Mouse (Mus musculus): Measurements from ENCODE around the gene Plekhb2.

The Plekhb2 gene

DNA sequence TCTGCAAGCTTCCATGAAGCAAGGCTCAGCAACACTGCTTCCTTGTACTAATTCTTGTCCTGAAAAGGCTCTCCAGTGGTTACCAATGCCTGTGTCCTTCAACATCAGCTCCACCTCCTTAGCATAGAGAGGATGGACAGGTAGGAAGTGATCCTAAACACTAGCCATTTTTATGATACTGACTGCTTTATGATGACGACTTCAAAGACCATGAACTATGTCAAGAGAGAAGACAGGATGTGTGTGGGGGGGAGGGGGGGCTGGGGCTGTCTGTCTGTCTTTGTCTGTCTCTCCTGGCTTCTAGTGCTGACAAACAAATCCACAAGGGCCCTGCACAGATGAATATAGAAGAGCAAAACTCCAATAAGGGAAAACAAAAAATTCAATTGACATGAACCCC, 18.4 kb upstream of the Plekhb2 start:
- DNase-seq (ENCODE audit: low spot score), result no peak

DNA sequence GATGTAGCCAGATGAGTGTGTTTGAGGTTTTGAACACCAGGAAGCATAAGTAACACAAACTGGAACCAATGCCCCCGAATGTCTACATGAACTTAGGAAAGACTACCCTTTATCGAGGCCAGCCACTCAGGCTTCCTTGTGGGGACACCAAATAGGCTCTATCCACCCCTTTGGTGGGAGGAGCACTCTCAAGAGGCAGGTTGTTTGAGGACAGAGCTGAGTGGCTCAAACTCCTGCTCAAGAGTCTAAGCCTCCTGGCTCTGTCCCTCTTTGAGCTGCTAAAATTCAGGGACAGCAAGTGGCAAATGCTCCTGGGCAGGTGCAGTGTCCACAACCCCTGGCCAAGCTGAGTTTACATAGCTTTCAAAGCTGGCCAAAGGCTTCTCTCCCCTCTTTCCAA, 14.9 kb upstream of the Plekhb2 start:
- DNase-seq (ENCODE audit: low spot score), result no peak

DNA sequence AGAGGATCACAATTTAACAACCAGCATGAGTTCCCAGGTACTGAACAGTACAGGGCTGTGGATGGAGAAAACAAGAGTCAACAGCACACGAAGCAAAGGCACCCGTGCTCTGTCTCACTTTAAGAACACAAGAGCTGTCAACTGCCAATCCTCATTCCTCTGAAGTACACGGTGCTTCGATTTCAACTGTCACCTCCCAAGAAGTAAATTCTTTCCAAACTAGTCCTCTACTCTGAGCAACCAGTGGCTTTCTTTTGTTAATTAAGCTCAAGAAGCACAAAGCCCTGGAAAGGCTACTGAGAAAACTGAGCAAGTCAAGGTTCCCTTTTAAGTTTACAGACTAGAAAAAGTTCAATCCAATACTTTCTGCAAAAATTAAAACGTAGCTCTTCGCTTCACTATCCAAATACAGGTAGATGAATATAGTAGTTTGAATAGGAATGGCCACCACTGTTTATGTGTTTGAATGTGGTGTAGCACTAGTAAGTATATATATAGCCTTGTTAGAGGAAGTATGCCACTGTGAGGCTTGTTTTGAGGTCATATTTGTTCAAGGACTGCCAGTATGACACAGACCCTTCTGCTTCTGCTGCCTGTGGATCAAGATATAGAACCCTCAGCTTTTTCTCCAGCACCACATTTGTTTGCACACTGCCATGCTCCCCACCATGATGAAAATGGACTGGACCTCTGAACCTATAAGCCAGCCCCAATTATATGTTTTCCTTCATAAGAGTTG, 11.7 kb upstream of the Plekhb2 start:
- DNase-seq (ENCODE audit: low spot score), result no peak

DNA sequence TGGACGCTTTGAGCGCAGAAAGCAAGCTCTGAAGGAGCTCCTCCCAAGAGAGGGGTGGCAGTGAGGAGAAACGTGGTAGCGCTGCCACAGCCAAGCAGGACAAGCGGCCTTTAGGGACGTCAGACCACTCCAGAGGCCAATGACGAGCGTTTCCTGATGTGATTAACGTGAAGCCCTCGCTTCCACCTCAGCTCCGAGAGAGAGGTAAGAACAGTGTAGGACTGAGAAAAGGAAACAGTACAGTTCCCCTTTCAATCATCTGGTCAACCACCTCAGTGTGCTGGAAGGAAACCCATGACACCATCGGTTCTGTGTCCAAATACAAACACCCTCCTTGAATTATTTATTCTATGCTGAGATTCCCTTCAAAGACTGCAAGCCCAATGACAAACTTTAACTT, 10.5 kb upstream of the Plekhb2 start:
- no peak for DNase-seq (ENCODE audit: low spot score)

DNA sequence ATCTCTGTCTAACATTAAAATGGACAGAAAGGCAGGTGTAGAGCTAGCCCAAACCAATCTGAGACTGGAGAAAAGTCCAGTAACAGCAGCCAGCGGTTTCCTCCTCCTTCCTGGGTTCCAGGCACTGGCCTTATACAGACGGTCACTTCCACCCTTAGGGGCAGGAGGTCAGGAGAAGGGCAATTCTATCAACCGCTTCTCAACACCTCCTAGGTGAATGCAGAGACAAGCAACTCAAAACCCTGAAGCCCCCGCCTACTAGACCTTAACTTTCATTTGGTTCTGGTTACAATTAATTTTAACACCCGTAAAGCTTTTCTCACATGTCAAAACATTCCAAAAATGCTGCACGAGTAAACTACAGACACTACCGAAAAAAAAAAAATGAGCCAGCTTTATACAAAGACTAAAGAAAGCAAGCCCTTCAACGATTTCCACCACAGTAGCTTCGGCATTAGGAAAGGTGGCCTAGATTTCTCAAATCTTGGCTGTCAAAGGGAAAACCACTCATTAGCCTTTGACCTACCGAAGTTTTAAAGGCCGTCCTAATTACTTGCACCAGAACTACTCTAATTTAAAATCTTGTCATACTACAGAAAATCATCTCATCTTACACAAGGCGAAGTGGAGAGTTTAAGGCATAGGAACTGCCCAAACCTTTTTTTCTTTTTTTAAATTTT, 7.9 kb upstream of the Plekhb2 start:
- DNase-seq (ENCODE audit: low spot score), result peak; percentile 57

DNA sequence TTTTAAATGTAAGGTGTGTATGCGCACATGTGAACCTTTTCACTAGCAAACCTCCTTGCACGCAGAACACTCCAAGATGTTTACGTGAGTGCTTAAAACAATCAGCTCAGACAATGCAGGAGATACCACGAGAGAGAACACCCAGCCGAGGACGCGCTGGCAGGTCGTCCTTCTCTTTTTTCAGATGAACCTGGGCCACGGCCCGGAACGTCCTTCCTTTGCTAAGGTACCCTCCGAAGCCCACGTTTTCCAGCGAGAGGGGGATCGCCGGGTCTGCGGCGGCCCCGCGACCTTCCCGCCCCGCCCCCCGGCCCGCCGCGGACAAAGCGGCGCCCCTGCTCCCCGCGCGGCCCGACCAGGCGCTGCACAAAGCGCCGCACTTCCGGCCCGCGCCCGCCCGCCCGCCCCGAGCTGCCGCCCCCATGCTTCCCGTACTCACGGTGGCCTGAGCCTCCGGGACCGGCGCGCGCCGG, 7.4 kb upstream of the Plekhb2 start:
- peak; percentile 75 for DNase-seq (ENCODE audit: low spot score)

DNA sequence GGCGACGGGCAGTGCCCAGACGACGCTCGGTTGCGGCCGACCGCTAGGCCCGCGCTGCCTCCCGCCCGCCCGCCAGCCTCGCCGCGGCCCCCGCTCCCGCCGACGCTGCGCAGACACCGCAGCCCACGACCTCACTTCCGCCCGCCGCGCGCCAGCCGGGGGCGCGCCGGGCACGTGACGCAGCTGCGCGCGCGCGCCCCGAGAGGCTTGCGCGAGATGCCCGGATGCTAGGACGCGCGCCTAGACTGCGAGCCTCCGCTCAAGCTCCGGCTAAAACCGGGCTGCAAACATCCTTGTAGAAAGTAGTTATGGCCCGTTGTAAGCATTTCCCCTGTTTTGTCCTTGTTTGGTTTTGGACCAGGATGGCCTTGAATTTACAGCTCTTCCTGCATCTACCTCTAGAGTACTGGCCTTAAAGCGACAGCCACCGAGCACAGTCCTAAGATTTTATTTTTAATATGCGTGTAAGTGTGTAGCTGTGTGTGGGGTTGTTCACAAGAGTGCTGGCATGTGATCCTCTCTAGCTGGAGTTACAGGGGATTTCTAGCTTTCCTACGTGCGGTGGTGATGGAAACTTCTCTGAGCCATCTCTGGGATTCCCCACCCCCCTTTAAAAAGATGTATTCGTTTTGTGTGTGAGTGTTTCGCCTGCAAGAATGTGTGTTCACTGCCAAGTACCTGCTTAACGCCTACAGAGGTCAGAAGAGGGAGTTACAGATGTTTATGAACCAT, 6.7 kb upstream of the Plekhb2 start, which contains the start of gene Fam168b:
Fam168b (minus strand) TSS at position 179 of the 732 bp plus-strand sequence.
- DNase-seq (ENCODE audit: low spot score), result peak; percentile 91

DNA sequence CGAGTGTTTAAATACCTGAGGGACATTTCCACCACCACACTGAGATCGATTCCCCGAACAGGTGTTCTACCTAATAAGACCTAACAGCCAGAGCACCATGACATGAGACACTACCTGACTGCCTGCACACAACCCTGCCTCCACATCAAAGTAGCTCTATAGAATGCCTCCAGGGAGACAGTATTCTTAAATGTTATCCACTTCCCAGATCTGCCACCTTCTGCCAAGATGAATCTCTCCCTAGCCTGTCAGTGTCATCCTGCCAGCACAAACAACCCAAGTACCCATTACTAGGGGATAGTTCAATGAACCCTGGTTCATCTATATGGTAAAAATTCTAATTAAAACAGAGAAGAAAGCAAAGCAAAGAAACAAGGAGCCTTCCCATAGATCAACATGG, 2.7 kb upstream of the Plekhb2 start:
- DNase-seq (ENCODE audit: low spot score), result no peak

DNA sequence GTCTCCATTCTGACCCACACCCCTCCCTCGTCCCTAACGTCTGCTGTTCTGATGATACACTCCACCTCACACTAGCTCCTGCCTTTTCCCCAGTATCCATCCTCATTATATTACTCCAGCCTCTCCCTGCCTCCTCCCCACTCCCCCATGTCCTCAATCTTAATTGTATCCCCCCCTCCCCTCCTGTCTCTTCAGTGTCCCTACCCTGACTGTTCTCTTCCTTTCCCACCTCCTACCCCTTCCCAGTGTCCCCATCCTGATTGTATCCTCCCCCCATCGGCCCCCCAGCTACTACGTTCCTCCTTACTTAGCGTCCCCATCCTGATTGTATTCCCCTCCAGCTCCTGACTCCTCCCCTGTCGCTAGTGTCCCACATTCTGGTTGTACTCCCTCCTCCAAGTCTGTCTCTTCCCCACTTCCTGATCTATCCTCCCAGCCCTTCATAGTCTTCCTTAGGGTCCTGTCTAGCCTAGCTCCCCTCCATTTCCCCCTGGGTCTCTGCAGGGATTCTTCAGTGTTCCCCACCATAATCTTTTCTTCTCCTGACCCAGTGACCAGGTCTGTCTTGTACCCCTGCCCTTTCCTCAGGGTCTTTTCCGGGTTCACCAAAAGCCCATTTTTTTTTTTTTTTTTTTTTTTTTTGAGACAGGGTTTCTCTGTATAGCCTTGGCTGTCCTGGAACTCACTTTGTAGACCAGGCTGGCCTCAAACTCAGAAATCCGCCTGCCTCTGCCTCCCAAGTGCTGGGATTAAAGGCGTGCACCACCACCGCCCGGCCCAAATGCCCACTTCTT, 764 bp downstream of the Plekhb2 start:
- peak; percentile 26 for DNase-seq (ENCODE audit: low spot score)

DNA sequence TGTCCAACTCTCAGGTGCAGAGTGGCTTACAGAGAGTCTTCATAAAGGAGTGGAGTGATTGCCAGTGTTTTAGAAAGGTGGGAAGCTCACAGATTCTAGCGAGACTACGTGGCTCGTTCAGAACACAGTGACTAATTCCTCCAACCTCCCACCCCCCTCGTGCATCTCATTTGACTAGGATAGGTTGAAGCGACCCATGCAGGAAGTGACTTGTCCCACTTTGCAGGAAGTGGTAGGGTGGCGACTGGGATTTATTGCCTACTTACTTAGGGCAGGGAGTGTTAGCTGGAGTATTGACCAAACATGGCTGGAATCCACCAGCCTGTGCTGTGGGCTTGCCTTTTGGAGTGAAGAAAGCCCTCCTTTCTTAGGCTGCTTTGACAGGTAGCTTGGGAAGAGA, 1.8 kb downstream of the Plekhb2 start:
- no peak for DNase-seq (ENCODE audit: low spot score)

DNA sequence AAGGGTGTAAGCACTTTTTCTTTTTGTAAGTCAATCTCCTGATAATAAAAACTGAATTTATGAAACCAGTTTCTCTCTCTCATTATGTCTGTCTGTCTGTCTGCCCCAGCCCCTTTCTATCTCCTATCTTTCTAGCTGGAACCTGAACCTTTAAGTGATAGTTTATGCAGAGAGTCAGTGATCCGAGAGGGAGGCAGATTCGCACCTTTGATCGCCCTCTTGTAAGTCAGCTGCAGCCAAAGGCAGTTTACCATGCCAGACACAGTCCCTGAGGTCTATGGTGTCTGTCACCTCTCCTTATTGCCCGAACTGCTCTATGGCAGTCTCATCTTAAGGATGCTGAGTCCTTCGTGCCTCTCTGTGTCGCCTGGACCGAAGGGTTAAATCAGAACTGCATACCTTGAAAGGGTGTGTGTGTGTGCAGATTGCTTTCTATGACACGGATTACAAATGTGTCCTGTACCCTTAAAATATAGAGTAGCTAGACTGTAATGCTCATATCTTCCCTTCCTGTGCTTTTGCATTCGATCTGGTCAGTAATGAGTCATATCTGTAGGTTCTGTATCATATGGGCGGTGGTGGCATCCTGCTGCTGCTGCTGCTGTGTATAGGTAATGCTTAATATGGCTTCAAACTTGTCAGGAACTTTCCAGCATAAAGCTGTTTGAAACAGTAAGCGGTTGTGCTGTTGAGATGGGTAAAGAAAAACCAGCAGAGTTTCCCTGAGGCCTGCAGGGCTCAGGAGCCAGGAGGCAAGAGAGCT, 2.5 kb downstream of the Plekhb2 start:
- DNase-seq (ENCODE audit: low spot score), result no peak

DNA sequence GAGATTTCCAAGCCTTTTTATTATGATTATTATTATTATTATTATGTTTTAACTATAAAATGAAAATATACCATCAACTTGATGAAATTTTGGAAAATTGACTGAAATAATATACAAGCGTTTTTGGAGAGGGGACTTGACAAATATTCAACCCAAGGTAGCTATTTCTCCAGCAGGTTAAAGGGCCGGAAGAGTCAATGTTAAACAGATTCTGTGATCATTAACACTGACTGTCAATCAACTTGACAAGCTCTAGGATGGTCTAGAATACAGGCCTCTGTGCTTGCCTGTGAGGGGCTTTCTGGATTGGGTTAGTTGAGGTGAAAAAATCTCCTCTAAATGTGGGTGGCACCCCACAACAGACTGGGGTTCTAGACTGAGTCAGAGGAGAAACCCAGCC, 4.0 kb downstream of the Plekhb2 start:
- no peak for DNase-seq (ENCODE audit: low spot score)

DNA sequence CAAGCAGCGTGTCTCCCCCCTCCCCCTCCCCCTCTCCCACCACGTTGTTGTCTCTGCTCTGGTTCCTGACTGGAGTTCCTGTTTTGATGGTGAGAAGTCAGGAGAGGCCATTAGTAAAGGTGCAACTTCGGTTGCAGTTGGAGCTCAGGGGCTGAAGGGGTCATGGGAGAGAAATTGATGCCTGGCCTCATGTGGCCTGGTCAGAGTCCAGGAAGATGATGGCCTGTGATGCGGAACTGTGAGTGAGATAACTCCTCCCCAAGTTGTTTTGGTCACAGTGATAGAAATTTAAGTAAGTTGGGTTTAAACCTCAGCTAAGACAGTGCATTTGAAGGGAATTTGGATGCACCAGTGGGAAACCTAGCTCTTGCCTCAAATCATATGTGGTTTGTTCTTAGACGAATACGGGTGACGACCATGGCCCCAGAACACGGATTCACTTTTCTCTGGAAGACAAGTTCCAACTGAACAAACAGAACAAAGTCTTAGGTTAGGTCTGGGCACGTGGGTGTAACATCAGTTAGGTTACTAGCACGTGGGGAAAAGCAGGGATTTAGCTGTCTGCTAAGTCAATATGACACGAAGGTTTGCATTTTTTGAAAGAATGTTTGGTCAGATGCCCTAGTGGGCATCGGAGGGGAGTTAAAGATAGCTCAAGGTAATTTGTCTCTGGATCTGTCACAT, 5.4 kb downstream of the Plekhb2 start:
- no peak for DNase-seq (ENCODE audit: low spot score)

DNA sequence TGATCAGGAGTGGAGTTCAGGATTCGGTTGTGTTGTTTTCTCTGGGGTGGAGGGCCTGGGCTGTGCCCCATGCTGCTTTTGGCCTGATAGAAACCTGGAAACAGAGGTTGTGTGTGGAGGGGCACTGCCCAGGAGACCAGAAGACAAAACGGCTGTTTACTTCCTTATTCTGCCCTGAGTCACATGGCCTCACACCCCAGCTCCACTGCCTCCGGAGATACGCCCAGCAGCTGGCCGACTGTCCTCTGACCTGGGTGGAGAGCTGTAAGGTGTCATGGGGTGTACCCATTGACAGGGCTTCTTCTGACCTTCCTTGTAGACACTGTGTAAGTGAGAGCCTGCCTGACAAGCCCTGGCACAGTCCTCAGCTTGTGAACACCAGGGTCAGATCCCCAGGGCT, 8.9 kb downstream of the Plekhb2 start:
- DNase-seq (ENCODE audit: low spot score), result no peak

DNA sequence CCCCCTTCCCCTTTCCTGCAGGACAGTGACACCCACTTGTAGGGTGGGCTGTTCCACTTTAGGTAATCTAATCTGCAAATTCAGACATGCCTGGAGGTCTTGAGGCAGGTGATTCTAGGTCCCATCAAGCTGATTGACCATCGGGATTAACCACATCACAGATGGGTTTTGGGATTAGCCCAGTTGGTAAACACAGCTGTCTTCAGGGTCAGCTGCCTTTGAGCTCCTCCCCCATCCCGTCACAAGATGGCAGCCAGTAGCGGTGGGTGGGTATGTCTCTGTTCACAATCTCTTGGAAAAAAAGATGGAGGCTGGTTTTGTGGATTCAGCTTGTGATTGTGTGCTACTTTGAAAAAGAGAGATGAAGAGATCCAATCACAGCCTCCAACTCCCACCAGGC, 10.0 kb downstream of the Plekhb2 start:
- no peak for DNase-seq (ENCODE audit: low spot score)

DNA sequence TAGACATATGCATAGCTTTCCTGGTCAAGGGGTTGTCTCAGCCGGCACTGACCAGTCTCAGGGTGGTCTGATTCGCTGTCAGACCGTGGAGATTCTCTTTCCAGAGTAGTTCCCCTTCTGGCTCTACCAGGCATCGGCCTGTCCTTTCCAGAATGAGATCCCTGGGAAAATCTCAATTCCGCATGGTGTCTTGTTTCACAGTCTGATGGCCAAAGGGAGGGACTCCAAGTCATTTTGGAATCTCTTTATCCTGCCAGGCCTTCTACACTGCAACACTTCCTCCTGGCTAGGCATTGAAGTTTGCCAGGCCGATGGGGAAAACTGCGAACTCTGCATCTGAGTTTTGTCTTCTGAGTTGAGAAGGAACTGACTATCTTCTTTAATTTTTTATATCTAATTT, 10.4 kb downstream of the Plekhb2 start:
- DNase-seq (ENCODE audit: low spot score), result no peak

DNA sequence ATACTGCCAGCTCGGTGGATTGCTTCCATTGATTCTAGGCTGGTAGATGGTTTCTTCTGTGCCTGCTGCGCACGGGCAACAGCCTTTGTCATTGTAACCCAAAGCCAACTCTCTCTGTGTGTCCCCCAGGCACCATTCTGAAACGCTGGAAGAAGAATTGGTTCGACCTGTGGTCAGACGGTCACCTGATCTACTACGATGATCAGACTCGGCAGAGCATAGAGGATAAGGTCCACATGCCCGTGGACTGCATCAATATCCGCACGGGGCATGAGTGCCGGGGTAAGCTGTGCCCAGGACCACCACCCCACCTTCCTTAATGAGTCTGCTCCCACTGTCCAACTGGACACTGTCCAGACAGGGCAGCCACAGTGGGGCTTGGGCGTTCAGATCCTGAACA, 13.1 kb downstream of the Plekhb2 start:
- DNase-seq (ENCODE audit: low spot score), result no peak

DNA sequence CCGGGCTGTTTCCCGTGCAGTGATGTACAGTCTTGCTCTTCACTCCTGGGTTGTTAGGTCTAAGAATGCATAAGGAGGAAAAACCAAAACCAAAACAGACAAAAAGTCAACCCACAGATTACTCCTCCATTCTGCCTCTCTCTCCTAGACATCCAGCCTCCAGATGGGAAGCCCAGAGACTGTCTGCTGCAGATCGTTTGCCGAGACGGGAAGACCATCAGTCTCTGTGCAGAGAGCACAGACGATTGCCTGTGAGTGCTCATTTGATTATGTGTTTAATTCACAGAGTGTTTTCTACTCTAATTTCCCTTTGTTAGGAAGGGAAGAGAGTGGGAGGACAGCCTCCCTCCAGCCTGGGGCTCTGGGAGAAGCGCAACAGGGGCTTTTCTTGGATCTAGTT, 13.5 kb downstream of the Plekhb2 start:
- DNase-seq (ENCODE audit: low spot score), result no peak

DNA sequence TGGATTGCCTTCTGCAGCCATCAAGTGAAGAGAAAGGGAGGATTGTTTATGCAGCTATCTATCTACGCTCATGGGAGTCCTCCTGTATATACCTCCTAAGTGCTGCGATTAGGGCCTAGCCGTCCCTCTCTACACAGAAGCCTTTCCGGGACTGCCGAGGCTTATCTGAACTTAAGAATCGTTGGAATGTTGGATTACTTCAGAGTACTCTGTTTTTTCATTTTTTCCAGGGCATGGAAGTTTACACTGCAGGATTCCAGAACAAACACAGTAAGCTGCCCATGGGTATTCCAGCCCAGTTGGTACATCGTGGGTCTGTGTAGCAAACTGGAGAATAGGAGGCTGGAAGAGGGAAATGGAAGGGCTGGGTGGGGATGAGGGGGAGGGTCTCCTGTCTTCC, 14.5 kb downstream of the Plekhb2 start:
- no peak for DNase-seq (ENCODE audit: low spot score)

DNA sequence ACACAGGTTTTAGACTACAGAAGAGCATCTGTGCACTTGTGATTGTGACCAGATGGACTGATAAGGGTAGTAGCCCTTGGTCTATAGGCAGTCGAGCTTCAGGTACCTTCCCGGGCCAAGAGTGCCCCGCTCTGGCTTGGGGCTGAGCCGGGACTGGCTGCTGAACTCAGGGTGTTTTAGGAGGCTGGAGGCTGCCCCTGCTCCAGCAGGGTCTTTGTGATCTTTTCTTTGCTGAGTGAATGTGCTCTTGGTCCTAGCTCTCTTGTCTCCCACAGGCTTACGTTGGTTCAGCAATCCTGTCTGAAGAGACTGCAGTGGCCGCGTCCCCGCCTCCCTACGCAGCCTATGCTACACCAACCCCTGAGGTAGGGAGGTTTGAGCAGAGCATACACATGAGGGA, 16.1 kb downstream of the Plekhb2 start:
- DNase-seq (ENCODE audit: low spot score), result no peak

Data from retina, embryonic 14.5 days (tissue).